Mouse (Mus musculus): ENCODE measurements around the gene Hk3. TPM values are rescaled to one million over a fixed set of nuclear protein-coding genes. Genes with fewer than 3 reads are reported as not detected.

Hk3 gene
- polyA plus RNA-seq (2017; shearing (Covaris generic)), result 1.6 TPM

GRCm38 (mm10) chr13:55021194-55021779, at the start of gene Hk3:
TSS of gene Hk3 (minus strand) at chr13:55021385.

Other genes with a start within 250 kb of the Hk3 start
- not detected for gene Eif4e1b, start 237.4 kb downstream of the Hk3 start, polyA plus RNA-seq (2017; shearing (Covaris generic))
- gene Tspan17, start 232.0 kb downstream of the Hk3 start, polyA plus RNA-seq (2017; shearing (Covaris generic)), result 10.9 TPM
- 1.00 TPM for gene Unc5a, start 72.0 kb downstream of the Hk3 start, polyA plus RNA-seq (2017; shearing (Covaris generic))
- 79.5 TPM for gene Uimc1, start 78.9 kb upstream of the Hk3 start, polyA plus RNA-seq (2017; shearing (Covaris generic))
- 45.3 TPM for gene Zfp346, start 83.9 kb upstream of the Hk3 start, polyA plus RNA-seq (2017; shearing (Covaris generic))
- gene Gm17617, start 112.2 kb upstream of the Hk3 start, polyA plus RNA-seq (2017; shearing (Covaris generic)), result not detected
- gene Fgfr4, start 131.3 kb upstream of the Hk3 start, polyA plus RNA-seq (2017; shearing (Covaris generic)), result not detected
- gene Nsd1, start 188.4 kb upstream of the Hk3 start, polyA plus RNA-seq (2017; shearing (Covaris generic)), result 87.7 TPM